Mouse (Mus musculus): Measurements from ENCODE around the gene Cdkn2a. TPM values are rescaled to one million over a fixed set of nuclear protein-coding genes. Genes with fewer than 3 reads are reported as not detected.
A peak's percentile ranks its signal among the peaks of the same experiment; 100 is the strongest.

Gene Cdkn2a
- total and polyA plus RNA-seq, 2 experiments from 2014 or later, result not detected

GRCm38 (mm10) chr4:89277381-89277940 lies 17.0 kb downstream of the Cdkn2a start:
- H3K4me1 ChIP-seq (ENCODE audit: insufficient read depth, low read length), result no peaks in the 10 kb centered on the region
- WGBS, result 6% methylated on average over 5 of the region's 5 CpGs
- ATAC-seq (no peak), DNase-seq (ENCODE audit: low spot score) (no peak)
- H3K9me3 ChIP-seq (ENCODE audit: low read length), result no peaks in the 10 kb centered on the region
- no peak overlapping the region for H3K27ac ChIP-seq
- no peaks in the 10 kb centered on the region for H3K36me3 ChIP-seq (ENCODE audit: insufficient read depth, low read length)
- H3K4me3 ChIP-seq (ENCODE audit: low read length), result no peak overlapping the region
- no peak overlapping the region for H3K4me2 ChIP-seq (ENCODE audit: low read depth, low read length)
- H3K27me3 ChIP-seq (ENCODE audit: insufficient read depth, low read length), result peaks cover 80% of the 10 kb centered on the region
- no peak for TF ChIP-seq CTCF (IDR thresholded peaks at IDR 0.05; ENCODE audit: low read depth)
- no peak overlapping the region for H3K9ac ChIP-seq (replicated peaks; ENCODE audit: low read length)

GRCm38 (mm10) chr4:89276669-89277219 lies 17.7 kb downstream of the Cdkn2a start:
- H3K27ac ChIP-seq, result no peak overlapping the region
- H3K4me2 ChIP-seq (ENCODE audit: low read depth, low read length), result no peak overlapping the region
- ATAC-seq (no peak), DNase-seq (ENCODE audit: low spot score) (no peak)
- peaks cover 80% of the 10 kb centered on the region for H3K27me3 ChIP-seq (ENCODE audit: insufficient read depth, low read length)
- no peak for TF ChIP-seq CTCF (IDR thresholded peaks at IDR 0.05; ENCODE audit: low read depth)
- no peak overlapping the region for H3K4me3 ChIP-seq (ENCODE audit: low read length)
- WGBS, result under 1% methylated on average over 37 of the region's 37 CpGs
- H3K36me3 ChIP-seq (ENCODE audit: insufficient read depth, low read length), result no peaks in the 10 kb centered on the region
- H3K4me1 ChIP-seq (ENCODE audit: insufficient read depth, low read length), result no peaks in the 10 kb centered on the region
- no peaks in the 10 kb centered on the region for H3K9me3 ChIP-seq (ENCODE audit: low read length)
- no peak overlapping the region for H3K9ac ChIP-seq (replicated peaks; ENCODE audit: low read length)

GRCm38 (mm10) chr4:89275811-89276584 lies 18.5 kb downstream of the Cdkn2a start:
- no peak for ATAC-seq
- H3K9me3 ChIP-seq (ENCODE audit: low read length), result no peaks in the 10 kb centered on the region
- no peaks in the 10 kb centered on the region for H3K36me3 ChIP-seq (ENCODE audit: insufficient read depth, low read length)
- no peak overlapping the region for H3K4me2 ChIP-seq (ENCODE audit: low read depth, low read length)
- peaks cover 77% of the 10 kb centered on the region for H3K27me3 ChIP-seq (ENCODE audit: insufficient read depth, low read length)
- DNase-seq (ENCODE audit: low spot score), result no peak
- no peaks in the 10 kb centered on the region for H3K4me1 ChIP-seq (ENCODE audit: insufficient read depth, low read length)
- H3K27ac ChIP-seq, result no peak overlapping the region
- no peak for TF ChIP-seq CTCF (IDR thresholded peaks at IDR 0.05; ENCODE audit: low read depth)
- H3K9ac ChIP-seq (replicated peaks; ENCODE audit: low read length), result no peak overlapping the region
- H3K4me3 ChIP-seq (ENCODE audit: low read length), result no peak overlapping the region
- 5% methylated on average over 25 of the region's 25 CpGs for WGBS

GRCm38 (mm10) chr4:89274829-89275548 lies 19.5 kb downstream of the Cdkn2a start:
- WGBS, result under 1% methylated on average over 24 of the region's 24 CpGs

GRCm38 (mm10) chr4:89274006-89274405 lies 20.4 kb downstream of the Cdkn2a start:
- no peak for TF ChIP-seq CTCF (IDR thresholded peaks at IDR 0.05; ENCODE audit: low read depth)
- Histone ChIP-seq H3K36me3 (ENCODE audit: insufficient read depth, low read length) (no peaks in the 10 kb centered on the region), H3K4me3 (ENCODE audit: low read length) (no peak overlapping the region), H3K9ac (replicated peaks; ENCODE audit: low read length) (no peak overlapping the region), H3K9me3 (ENCODE audit: low read length) (no peaks in the 10 kb centered on the region), H3K4me1 (ENCODE audit: insufficient read depth, low read length) (no peaks in the 10 kb centered on the region), H3K27ac (no peak overlapping the region), H3K4me2 (ENCODE audit: low read depth, low read length) (no peak overlapping the region), H3K27me3 (ENCODE audit: insufficient read depth, low read length) (peaks cover 82% of the 10 kb centered on the region)
- WGBS, result 2% methylated on average over 14 of the region's 14 CpGs
- DNase-seq (ENCODE audit: low spot score) (no peak), ATAC-seq (no peak)

More at GRCm38 (mm10) chr4:89274829-89275548, 19.5 kb downstream of the Cdkn2a start:
- no peak for ATAC-seq
- no peak for DNase-seq (ENCODE audit: low spot score)
- Histone ChIP-seq H3K27ac (no peak overlapping the region), H3K9me3 (ENCODE audit: low read length) (no peaks in the 10 kb centered on the region), H3K4me3 (ENCODE audit: low read length) (no peak overlapping the region), H3K4me2 (ENCODE audit: low read depth, low read length) (no peak overlapping the region), H3K27me3 (ENCODE audit: insufficient read depth, low read length) (peaks cover 85% of the 10 kb centered on the region), H3K9ac (replicated peaks; ENCODE audit: low read length) (no peak overlapping the region), H3K36me3 (ENCODE audit: insufficient read depth, low read length) (no peaks in the 10 kb centered on the region), H3K4me1 (ENCODE audit: insufficient read depth, low read length) (no peaks in the 10 kb centered on the region)
- no peak for TF ChIP-seq CTCF (IDR thresholded peaks at IDR 0.05; ENCODE audit: low read depth)

GRCm38 (mm10) chr4:89273585-89273984 lies 20.9 kb downstream of the Cdkn2a start:
- Histone ChIP-seq H3K36me3 (ENCODE audit: insufficient read depth, low read length) (no peaks in the 10 kb centered on the region), H3K4me2 (ENCODE audit: low read depth, low read length) (no peak overlapping the region), H3K4me3 (ENCODE audit: low read length) (no peak overlapping the region), H3K4me1 (ENCODE audit: insufficient read depth, low read length) (no peaks in the 10 kb centered on the region), H3K9me3 (ENCODE audit: low read length) (no peaks in the 10 kb centered on the region), H3K27me3 (ENCODE audit: insufficient read depth, low read length) (peaks cover 80% of the 10 kb centered on the region), H3K27ac (no peak overlapping the region), H3K9ac (replicated peaks; ENCODE audit: low read length) (no peak overlapping the region)
- no peak for TF ChIP-seq CTCF (IDR thresholded peaks at IDR 0.05; ENCODE audit: low read depth)
- no peak for DNase-seq (ENCODE audit: low spot score)
- ATAC-seq, result 0 out of 2 replicates have a peak, but pooled peaks have one; percentile 35
- WGBS, result 1% methylated on average over 9 of the region's 9 CpGs
